Mouse (Mus musculus) brain, embryonic 14.5 days (tissue): ENCODE data around the gene Apoc4.

Experiments used
- CTCF ChIP-seq: fragments of 200-500 bp; IDR thresholded peaks from 2 replicates; pipeline ENCODE4 v1.5.1; 2012; ENCODE audit warnings: inconsistent platforms, mild to moderate bottlenecking, moderate library complexity, borderline replicate concordance; ENCODE audit not compliant: insufficient read depth, insufficient read length; ENCODE audit errors: extremely low read depth
- POLR2A ChIP-seq: fragments of 200-500 bp; IDR thresholded peaks from 2 replicates; pipeline ENCODE4 v1.6.1; 2012; ENCODE audit warnings: mild to moderate bottlenecking, inconsistent platforms, borderline replicate concordance; ENCODE audit not compliant: poor library complexity, insufficient read depth, insufficient read length, severe bottlenecking; ENCODE audit errors: extremely low read depth

DNA sequence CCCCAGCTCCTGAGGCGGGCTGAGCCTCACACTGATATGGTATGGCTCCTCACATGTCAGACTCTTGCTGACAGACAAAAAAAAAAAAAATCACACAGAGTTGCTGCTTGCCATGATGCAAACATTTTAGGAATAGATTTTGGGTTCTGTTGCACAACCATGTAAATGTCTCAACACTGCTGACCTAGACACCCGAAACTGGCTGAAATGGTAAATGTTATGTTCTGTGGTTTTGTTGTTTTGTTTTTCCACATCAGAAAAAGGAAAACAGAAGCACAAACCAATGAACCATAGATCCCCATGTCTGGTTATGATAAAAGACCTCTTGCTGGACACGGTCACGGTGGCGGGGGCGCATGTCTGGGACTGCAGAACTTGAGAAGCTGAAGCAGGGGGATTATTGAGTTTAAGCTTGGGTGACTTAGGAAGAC is 2.5 kb upstream of the Apoc4 start:
- TF ChIP-seq CTCF, result no peak
- no peak for TF ChIP-seq POLR2A
